Mouse (Mus musculus) left cerebral cortex, postnatal 14 days (tissue): ENCODE measurements around the gene Map4k2. TPM values are rescaled to one million over a fixed set of nuclear protein-coding genes. Genes with fewer than 3 reads are reported as not detected.
A peak's percentile ranks its signal among the peaks of the same experiment; 100 is the strongest.

Source experiments
- DNase-seq, 2 experiments: peaks; one replicate each; pipeline ENCODE4 v3.0.0; 2021 to 2022; ENCODE audit warnings: low spot score in 2 of 2, mixed read lengths in 1 of 2
- intact Hi-C: fragments of 180-260 bp; cut with DNase I; formaldehyde crosslinking; loops from one replicate; pipeline ENCODE4 v1.15.1; 2025
- total RNA-seq, 2 experiments: library from RNA; stranded (reverse); gene quantifications; 2 replicates each; pipeline ENCODE4 v1.2.3; 2021

Gene Map4k2
- total RNA-seq, 2 experiments from 2014 or later, result 60.0 to 75.9 TPM

GRCm38 (mm10) chr19:6370175-6370574 is 29.2 kb downstream of the Map4k2 start:
- no peak for DNase-seq

GRCm38 (mm10) chr19:6372433-6372832 is 31.5 kb downstream of the Map4k2 start:
- DNase-seq, result no peak
- intact Hi-C loops, result no loop called here

More at GRCm38 (mm10) chr19:6370175-6370574, 29.2 kb downstream of the Map4k2 start:
- intact Hi-C loops, result no loop called here

- peak; percentile 86 to 87 for DNase-seq
- intact Hi-C loops, result no loop called here
These were observed 32.8 kb downstream of the Map4k2 start for GRCm38 (mm10) chr19:6373539-6374400.

GRCm38 (mm10) chr19:6374571-6374970 is 33.6 kb downstream of the Map4k2 start:
- no peak for DNase-seq
- intact Hi-C loops, result no loop called here

GRCm38 (mm10) chr19:6375423-6376254 is 34.7 kb downstream of the Map4k2 start:
- intact Hi-C loops, result no loop called here
- no peak for DNase-seq

GRCm38 (mm10) chr19:6376255-6376564 is 35.3 kb downstream of the Map4k2 start:
- intact Hi-C loops, result no loop called here
- DNase-seq, result peak; percentile 56 to 69

- intact Hi-C loops, result no loop called here
- DNase-seq, result no peak
These were observed 35.7 kb downstream of the Map4k2 start for GRCm38 (mm10) chr19:6376643-6377042.

- intact Hi-C loops, result no loop called here
- DNase-seq, result no peak
These were observed 36.5 kb downstream of the Map4k2 start for GRCm38 (mm10) chr19:6377327-6378040.

GRCm38 (mm10) chr19:6380411-6381166 is 39.7 kb downstream of the Map4k2 start:
- intact Hi-C loops, result no loop called here
- no peak for DNase-seq

GRCm38 (mm10) chr19:6381238-6381637 is 40.3 kb downstream of the Map4k2 start:
- intact Hi-C loops, result no loop called here
- DNase-seq, result no peak

GRCm38 (mm10) chr19:6382323-6382924 is 41.5 kb downstream of the Map4k2 start:
- no peak for DNase-seq
- intact Hi-C loops, result no loop called here

GRCm38 (mm10) chr19:6383470-6383869 is 42.5 kb downstream of the Map4k2 start:
- intact Hi-C loops, result no loop called here
- no peak for DNase-seq

- intact Hi-C loops, result no loop called here
- DNase-seq, result peak; percentile 66 to 69
These were observed 43.2 kb downstream of the Map4k2 start, which contains the start of gene Pygm for GRCm38 (mm10) chr19:6384128-6384527. Gene Pygm (plus strand): TSS chr19:6384399.

GRCm38 (mm10) chr19:6384954-6385353 is 44.0 kb downstream of the Map4k2 start:
- intact Hi-C loops, result no loop called here
- no peak for DNase-seq

- intact Hi-C loops, result no loop called here
- DNase-seq, result no peak
These were observed 44.5 kb downstream of the Map4k2 start for GRCm38 (mm10) chr19:6385419-6385818.

GRCm38 (mm10) chr19:6385821-6386220 is 44.9 kb downstream of the Map4k2 start:
- intact Hi-C loops, result no loop called here
- no peak for DNase-seq

GRCm38 (mm10) chr19:6386234-6386633 is 45.3 kb downstream of the Map4k2 start:
- intact Hi-C loops, result no loop called here
- DNase-seq, result no peak

GRCm38 (mm10) chr19:6388006-6388405 is 47.1 kb downstream of the Map4k2 start:
- intact Hi-C loops, result no loop called here
- DNase-seq, result peak in 1 of 2 experiments; percentile 47

GRCm38 (mm10) chr19:6389803-6390202 is 48.9 kb downstream of the Map4k2 start:
- DNase-seq, result no peak
- intact Hi-C loops, result no loop called here
